Mouse (Mus musculus) embryonic stem cell, embryonic (primary cell): Measurements from ENCODE around the gene Olfr263.

Source experiments
- CTCF ChIA-PET, 4 experiments: fragments of 300-600 bp in 2 of 4; fragments of 350-600 bp in 2 of 4; sonication (Branson Sonifier 250); formaldehyde crosslinking; loops; one replicate each; lab custom pipeline; 2022; ENCODE audit warnings: inconsistent platforms in 2 of 4; lab: Charles Lee
- POLR2A ChIA-PET, 4 experiments: fragments of 300-600 bp in 2 of 4; fragments of 350-600 bp in 2 of 4; sonication (Branson Sonifier 250); formaldehyde crosslinking; loops; one replicate each; lab custom pipeline; 2022; ENCODE audit warnings: antibody characterized with exemption in 4 of 4, inconsistent platforms in 1 of 4; lab: Charles Lee

Gene Olfr263

DNA sequence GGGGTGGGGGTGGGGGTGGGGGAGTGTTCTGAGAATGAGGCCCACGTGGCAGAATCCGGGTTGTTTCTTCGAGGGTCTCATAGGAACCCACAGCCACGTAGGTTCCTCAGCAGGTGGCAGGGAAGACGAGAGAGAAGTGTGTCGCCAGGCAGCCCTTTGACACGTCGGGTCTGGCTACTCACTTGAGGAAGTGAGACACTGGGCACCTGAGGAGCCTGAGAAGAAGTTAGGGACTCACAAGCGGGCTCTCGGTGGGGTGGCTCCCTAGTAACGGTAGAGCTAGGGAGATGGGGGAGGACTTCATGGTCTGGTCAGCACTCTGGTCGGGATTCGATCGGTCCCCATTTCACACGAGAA, 49.9 kb downstream of the Olfr263 start, which contains the start of gene Trim27:
Gene Trim27, plus strand, starts transcription at position 79 of the 357 bp plus-strand sequence.
- POLR2A ChIA-PET, result interaction anchor here in 3 of 4 experiments (0.5 to 13.4 kb wide), 47 partner anchors 9 to 864 kb away, joined by 3 to 154 read pairs (median 5); partner anchors contain the start of genes Hist1h2ai (in 2 of the 3), Hist1h2bl (in 2 of the 3), Hist1h2ag (in 1 of the 3) and Hist1h2ah (in 1 of the 3)

DNA sequence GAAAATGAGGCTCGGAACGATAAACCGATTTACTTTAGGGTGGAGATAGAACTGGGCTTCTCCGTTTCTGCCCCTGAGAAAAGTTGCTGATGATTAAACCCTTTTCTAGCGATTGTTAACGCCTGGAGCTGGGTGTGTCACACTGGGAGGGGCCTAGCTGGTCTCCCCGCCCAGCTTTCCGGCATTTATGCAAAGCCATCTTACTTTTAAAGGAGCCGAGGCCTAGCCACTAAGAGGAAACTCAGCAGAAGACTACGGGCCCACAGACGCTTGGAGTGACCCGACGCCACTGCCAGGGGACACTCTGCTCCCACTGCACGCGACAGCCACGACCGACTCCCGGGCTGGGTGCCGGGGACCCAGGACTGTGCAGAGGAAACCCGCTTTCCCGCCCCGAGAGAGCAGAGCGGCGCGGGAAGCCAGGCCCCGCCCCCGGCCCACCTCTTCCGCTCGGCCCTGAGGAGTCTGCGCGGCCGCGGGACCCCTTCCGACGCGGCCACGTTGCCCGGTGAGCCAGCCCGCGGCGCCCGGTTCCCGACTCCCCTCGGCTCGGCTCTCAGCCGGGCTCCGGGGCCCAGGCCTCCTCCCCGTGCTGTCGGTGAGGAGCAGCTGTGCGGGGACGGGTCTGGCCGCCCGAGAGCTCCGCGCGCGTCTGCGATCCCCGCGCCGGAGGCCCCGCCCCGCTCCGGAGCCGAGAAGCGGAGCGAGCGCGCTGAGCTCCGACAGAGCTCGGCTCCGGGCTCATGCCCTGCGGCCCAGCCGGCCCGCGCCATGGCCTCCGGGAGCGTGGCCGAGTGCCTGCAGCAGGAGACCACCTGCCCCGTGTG, 50.5 kb downstream of the Olfr263 start:
- CTCF ChIA-PET, result interaction anchor here in 3 of 4 experiments (0.5 to 2.9 kb wide), 10 partner anchors 20 to 761 kb away, joined by 3 to 10 read pairs (median 4); no protein-coding TSS in a partner anchor
- POLR2A ChIA-PET, result interaction anchor here in 3 of 4 experiments (0.6 to 13.4 kb wide), 54 partner anchors 8 to 863 kb away, joined by 3 to 154 read pairs (median 4); partner anchors contain the start of genes Hist1h2ai (in 2 of the 3), Hist1h2bl (in 2 of the 3), Hist1h2ag (in 1 of the 3) and Hist1h2ah (in 1 of the 3)

More for the DNA sequence above, 49.9 kb downstream of the Olfr263 start, which contains the start of gene Trim27:
- CTCF ChIA-PET, result interaction anchor here in 3 of 4 experiments (0.6 to 2.9 kb wide), 7 partner anchors 21 to 146 kb away, joined by 3 to 10 read pairs (median 4); no protein-coding TSS in a partner anchor

DNA sequence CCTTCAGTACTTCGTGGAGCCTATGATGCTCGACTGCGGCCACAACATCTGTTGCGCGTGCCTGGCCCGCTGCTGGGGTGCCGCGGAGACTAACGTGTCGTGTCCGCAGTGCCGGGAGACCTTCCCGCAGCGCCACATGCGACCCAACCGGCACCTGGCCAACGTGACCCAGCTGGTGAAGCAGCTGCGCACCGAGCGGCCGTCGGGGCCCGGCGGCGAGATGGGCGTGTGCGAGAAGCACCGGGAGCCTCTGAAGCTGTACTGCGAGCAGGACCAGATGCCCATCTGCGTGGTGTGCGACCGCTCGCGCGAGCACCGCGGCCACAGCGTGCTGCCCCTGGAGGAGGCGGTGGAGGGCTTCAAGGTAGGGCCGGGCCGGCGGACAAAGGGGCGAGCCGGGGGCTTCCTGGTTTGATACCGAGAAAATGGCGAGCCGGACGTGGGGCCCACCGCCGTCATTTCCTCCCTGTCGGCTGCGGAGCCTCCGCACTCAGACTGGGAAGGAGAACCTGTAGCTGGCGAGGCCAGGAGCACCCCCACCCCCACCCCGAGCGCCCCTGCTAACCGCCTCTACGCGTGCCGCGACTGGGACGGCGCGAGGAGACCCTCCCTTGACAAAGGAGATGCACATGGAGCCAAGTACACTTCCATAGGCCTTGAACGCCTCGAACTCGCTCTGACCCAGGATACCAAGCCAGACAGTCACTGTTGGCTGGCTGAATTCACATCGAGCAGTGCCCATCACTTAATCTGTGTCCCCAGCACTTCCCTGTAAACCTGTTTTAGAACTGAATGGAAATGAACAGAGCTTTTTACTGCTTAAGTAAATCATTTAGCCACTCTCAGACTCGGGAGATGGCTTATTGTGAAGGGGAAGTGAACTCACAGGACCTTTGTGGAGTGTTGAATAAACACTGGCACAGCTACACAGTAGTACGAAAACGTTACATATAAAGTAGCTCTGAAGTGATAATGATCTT, 51.4 kb downstream of the Olfr263 start:
- ChIA-PET POLR2A (interaction anchor here in 3 of 4 experiments (0.6 to 13.4 kb wide), 40 partner anchors 7 to 1230 kb away, joined by 3 to 154 read pairs (median 5); partner anchors contain the start of genes Hist1h2ai (in 2 of the 3), Hist1h2bl (in 2 of the 3), Hist1h2ak (in 1 of the 3) and Hist1h2bm (in 1 of the 3)), CTCF (interaction anchor here in 3 of 4 experiments (0.6 to 2.9 kb wide), 7 partner anchors 17 to 53 kb away, joined by 3 to 10 read pairs (median 4); no protein-coding TSS in a partner anchor)

DNA sequence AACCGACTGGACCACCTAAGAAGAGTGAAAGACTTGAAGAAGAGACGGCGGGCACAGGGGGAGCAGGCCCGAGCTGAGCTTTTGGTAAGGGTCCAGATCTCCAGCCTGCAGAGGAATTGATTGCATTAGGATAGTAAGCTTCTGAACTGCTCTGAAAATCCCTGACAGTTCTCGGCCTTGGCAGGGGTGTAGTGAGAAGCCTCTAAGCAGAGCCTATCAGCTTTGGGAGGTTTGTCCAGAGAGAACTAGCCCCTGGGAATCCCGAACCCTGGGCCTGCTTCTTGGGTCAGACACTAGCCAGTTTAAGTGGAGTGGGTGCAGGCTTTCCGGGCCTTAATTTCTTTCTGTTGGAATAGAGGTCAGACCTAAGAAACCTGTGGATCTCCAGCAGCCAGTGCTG, 52.6 kb downstream of the Olfr263 start:
- ChIA-PET POLR2A (interaction anchor here in 2 of 4 experiments (1.1 to 13.4 kb wide), 10 partner anchors 8 to 86 kb away, joined by 4 to 154 read pairs (median 12); no protein-coding TSS in a partner anchor), CTCF (interaction anchor here in 1 of 4 experiments (0.9 kb wide), 1 partner anchor 18 kb away, joined by 5 read pairs; no protein-coding TSS in a partner anchor)

GRCm38 (mm10) chr13:21183066-21183465, 53.6 kb downstream of the Olfr263 start:
- POLR2A ChIA-PET, result interaction anchor here in 2 of 4 experiments (0.9 to 13.4 kb wide), 5 partner anchors 10 to 39 kb away, joined by 4 to 154 read pairs (median 21); no protein-coding TSS in a partner anchor
- CTCF ChIA-PET, result no interaction called here

GRCm38 (mm10) chr13:21183661-21184060, 54.2 kb downstream of the Olfr263 start:
- ChIA-PET POLR2A (interaction anchor here in 2 of 4 experiments (0.6 to 13.4 kb wide), 6 partner anchors 10 to 57 kb away, joined by 3 to 154 read pairs (median 4); no protein-coding TSS in a partner anchor), CTCF (no interaction called here)

DNA sequence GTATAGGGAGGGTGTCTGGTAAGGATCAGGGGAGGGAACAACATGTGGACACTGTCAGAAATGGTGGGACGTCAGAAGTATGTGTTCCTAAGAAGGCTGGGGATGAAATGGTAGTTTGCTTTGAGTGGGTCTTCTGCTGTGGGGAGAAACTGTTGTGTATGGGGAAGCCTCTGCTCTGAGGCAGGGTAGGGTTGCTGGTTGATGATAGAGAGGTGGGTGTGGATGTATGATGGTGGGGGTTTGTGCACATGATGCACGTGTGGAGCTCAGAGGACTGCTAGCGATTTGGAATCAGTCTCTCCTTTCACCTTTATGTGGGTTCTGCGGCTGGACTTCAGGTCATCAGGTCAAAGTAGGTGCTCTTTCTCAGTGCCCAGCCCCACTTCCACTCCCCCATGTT, 56.1 kb downstream of the Olfr263 start:
- POLR2A ChIA-PET, result interaction anchor here in 3 of 4 experiments (0.6 to 13.4 kb wide), 7 partner anchors 9 to 140 kb away, joined by 3 to 154 read pairs (median 5); no protein-coding TSS in a partner anchor

More for the DNA sequence above, 56.1 kb downstream of the Olfr263 start:
- CTCF ChIA-PET, result interaction anchor here in 3 of 4 experiments (0.6 to 0.9 kb wide), 6 partner anchors 19 to 835 kb away, joined by 3 to 5 read pairs (median 4); no protein-coding TSS in a partner anchor
